Mouse (Mus musculus): ENCODE results near the gene Igsf11. TPM values are rescaled to one million over a fixed set of nuclear protein-coding genes. Genes with fewer than 3 reads are reported as not detected.
A peak's percentile ranks its signal among the peaks of the same experiment; 100 is the strongest.
"Not testable (repeated sequence)": the region's sequence is repeated elsewhere in the genome, so short reads cannot be mapped to it uniquely, and the experiment has no call there.

The Igsf11 gene
- polyA plus RNA-seq, 1 experiment = 0.47 TPM

- TF ChIP-seq MYOG (IDR thresholded peaks at IDR 0.05; ENCODE audit: control insufficient read depth in 1 of 3, insufficient read depth in 1 of 3, insufficient read length in 2 of 3, low read depth in 2 of 3) = no peak
- no peak for TF ChIP-seq MYOD1 (IDR thresholded peaks at IDR 0.05; ENCODE audit: control insufficient read depth in 1 of 3, insufficient read length in 2 of 3, low read depth in 2 of 3)
- no peak for TF ChIP-seq MAX (IDR thresholded peaks at IDR 0.05; ENCODE audit: low read depth)
- TF ChIP-seq E2F4 (IDR thresholded peaks at IDR 0.05; ENCODE audit: insufficient read depth) = no peak
- no peak for TF ChIP-seq POLR2AphosphoS2 (IDR thresholded peaks at IDR 0.05; ENCODE audit: insufficient read length, low read depth)
- TF ChIP-seq USF1 (IDR thresholded peaks at IDR 0.05; ENCODE audit: low read depth) = no peak
- TF ChIP-seq TCF3 (IDR thresholded peaks at IDR 0.05; ENCODE audit: insufficient read length, low read depth) = no peak
- TF ChIP-seq TCF12 (IDR thresholded peaks at IDR 0.05; ENCODE audit: insufficient read depth, poor library complexity, severe bottlenecking) = no peak
- TF ChIP-seq SRF (IDR thresholded peaks at IDR 0.05; ENCODE audit: control insufficient read depth, insufficient read length, low read depth) = no peak
- no peak for TF ChIP-seq POLR2A (IDR thresholded peaks at IDR 0.05; ENCODE audit: insufficient read length, low read depth)
- TF ChIP-seq CEBPB (IDR thresholded peaks at IDR 0.05; ENCODE audit: insufficient read depth, poor library complexity, severe bottlenecking) = no peak
- no peak for TF ChIP-seq REST (IDR thresholded peaks at IDR 0.05; ENCODE audit: insufficient read depth, insufficient read length)
- H3K79me2 ChIP-seq (ENCODE audit: control insufficient read depth, insufficient read depth) = no peaks in the 10 kb centered on the region
- H3K4me3 ChIP-seq = no peak overlapping the region
- H3K27me3 ChIP-seq (ENCODE audit: control insufficient read depth, insufficient read depth, insufficient read length) = no peaks in the 10 kb centered on the region
- no peak overlapping the region for H3ac ChIP-seq (ENCODE audit: control insufficient read depth, insufficient read length)
- no peaks in the 10 kb centered on the region for H3K36me3 ChIP-seq (ENCODE audit: control insufficient read depth, insufficient read depth)
- no peak overlapping the region for H3K4me2 ChIP-seq (ENCODE audit: low read depth)
These were observed 88.1 kb downstream of the Igsf11 start for GRCm38 (mm10) chr16:38980546-38980945.

- no peak for TF ChIP-seq POLR2A (IDR thresholded peaks at IDR 0.05; ENCODE audit: insufficient read length, low read depth)
- TF ChIP-seq E2F4 (IDR thresholded peaks at IDR 0.05; ENCODE audit: insufficient read depth) = no peak
- no peak for TF ChIP-seq REST (IDR thresholded peaks at IDR 0.05; ENCODE audit: insufficient read depth, insufficient read length)
- no peak for TF ChIP-seq MYOD1 (IDR thresholded peaks at IDR 0.05; ENCODE audit: control insufficient read depth in 1 of 3, insufficient read length in 2 of 3, low read depth in 2 of 3)
- TF ChIP-seq TCF12 (IDR thresholded peaks at IDR 0.05; ENCODE audit: insufficient read depth, poor library complexity, severe bottlenecking) = no peak
- TF ChIP-seq USF1 (IDR thresholded peaks at IDR 0.05; ENCODE audit: low read depth) = no peak
- TF ChIP-seq POLR2AphosphoS2 (IDR thresholded peaks at IDR 0.05; ENCODE audit: insufficient read length, low read depth) = no peak
- no peak for TF ChIP-seq MYOG (IDR thresholded peaks at IDR 0.05; ENCODE audit: control insufficient read depth in 1 of 3, insufficient read depth in 1 of 3, insufficient read length in 2 of 3, low read depth in 2 of 3)
- no peak for TF ChIP-seq CEBPB (IDR thresholded peaks at IDR 0.05; ENCODE audit: insufficient read depth, poor library complexity, severe bottlenecking)
- no peak for TF ChIP-seq SRF (IDR thresholded peaks at IDR 0.05; ENCODE audit: control insufficient read depth, insufficient read length, low read depth)
- TF ChIP-seq TCF3 (IDR thresholded peaks at IDR 0.05; ENCODE audit: insufficient read length, low read depth) = no peak
- no peak for TF ChIP-seq MAX (IDR thresholded peaks at IDR 0.05; ENCODE audit: low read depth)
- Histone ChIP-seq H3K4me3 (no peak overlapping the region), H3ac (ENCODE audit: control insufficient read depth, insufficient read length) (no peak overlapping the region), H3K27me3 (ENCODE audit: control insufficient read depth, insufficient read depth, insufficient read length) (no peaks in the 10 kb centered on the region), H3K4me2 (ENCODE audit: low read depth) (no peak overlapping the region), H3K36me3 (ENCODE audit: control insufficient read depth, insufficient read depth) (no peaks in the 10 kb centered on the region), H3K79me2 (ENCODE audit: control insufficient read depth, insufficient read depth) (no peaks in the 10 kb centered on the region)
These were observed 89.6 kb downstream of the Igsf11 start for GRCm38 (mm10) chr16:38982051-38982450.

GRCm38 (mm10) chr16:38982508-38983236, 90.2 kb downstream of the Igsf11 start:
- peak overlapping the region; percentile 12 for H3K4me2 ChIP-seq (ENCODE audit: low read depth)
- no peaks in the 10 kb centered on the region for H3K79me2 ChIP-seq (ENCODE audit: control insufficient read depth, insufficient read depth)
- no peak overlapping the region for H3ac ChIP-seq (ENCODE audit: control insufficient read depth, insufficient read length)
- TF ChIP-seq E2F4 (IDR thresholded peaks at IDR 0.05; ENCODE audit: insufficient read depth) = no peak
- no peak for TF ChIP-seq POLR2AphosphoS2 (IDR thresholded peaks at IDR 0.05; ENCODE audit: insufficient read length, low read depth)
- no peak for TF ChIP-seq POLR2A (IDR thresholded peaks at IDR 0.05; ENCODE audit: insufficient read length, low read depth)
- no peak for TF ChIP-seq SRF (IDR thresholded peaks at IDR 0.05; ENCODE audit: control insufficient read depth, insufficient read length, low read depth)
- TF ChIP-seq TCF3 (IDR thresholded peaks at IDR 0.05; ENCODE audit: insufficient read length, low read depth) = no peak
- no peak for TF ChIP-seq MAX (IDR thresholded peaks at IDR 0.05; ENCODE audit: low read depth)
- no peak overlapping the region for H3K4me3 ChIP-seq
- H3K27me3 ChIP-seq (ENCODE audit: control insufficient read depth, insufficient read depth, insufficient read length) = no peaks in the 10 kb centered on the region
- H3K36me3 ChIP-seq (ENCODE audit: control insufficient read depth, insufficient read depth) = no peaks in the 10 kb centered on the region

- not testable (repeated sequence) for H3K4me3 ChIP-seq
These were observed 91.4 kb downstream of the Igsf11 start for GRCm38 (mm10) chr16:38983850-38984249.

GRCm38 (mm10) chr16:38985411-38985810, 92.9 kb downstream of the Igsf11 start:
- Histone ChIP-seq H3K4me3 (no peak overlapping the region), H3K4me2 (ENCODE audit: low read depth) (no peak overlapping the region), H3ac (ENCODE audit: control insufficient read depth, insufficient read length) (no peak overlapping the region), H3K27me3 (ENCODE audit: control insufficient read depth, insufficient read depth, insufficient read length) (no peaks in the 10 kb centered on the region), H3K79me2 (ENCODE audit: control insufficient read depth, insufficient read depth) (no peaks in the 10 kb centered on the region), H3K36me3 (ENCODE audit: control insufficient read depth, insufficient read depth) (no peaks in the 10 kb centered on the region)
- TF ChIP-seq MYOD1 (IDR thresholded peaks at IDR 0.05; ENCODE audit: control insufficient read depth in 1 of 3, insufficient read length in 2 of 3, low read depth in 2 of 3) (no peak), CEBPB (IDR thresholded peaks at IDR 0.05; ENCODE audit: insufficient read depth, poor library complexity, severe bottlenecking) (no peak)

More at GRCm38 (mm10) chr16:38983850-38984249, 91.4 kb downstream of the Igsf11 start:
- H3K27me3 ChIP-seq (ENCODE audit: control insufficient read depth, insufficient read depth, insufficient read length); H3ac ChIP-seq (ENCODE audit: control insufficient read depth, insufficient read length); H3K4me2 ChIP-seq (ENCODE audit: low read depth); H3K36me3 ChIP-seq (ENCODE audit: control insufficient read depth, insufficient read depth); H3K79me2 ChIP-seq (ENCODE audit: control insufficient read depth, insufficient read depth): not testable (repeated sequence)
